Mouse (Mus musculus) 3T3-L1 (cell line): ENCODE measurements at regions not wholly inside any gene's neighbourhood (a gene's known extent, or its start where the extent isn't known, plus 50 kb on each side); places are given as distances from the start of the nearest gene placed in this dataset.
"Not testable (repeated sequence)": the region's sequence is repeated elsewhere in the genome, so short reads cannot be mapped to it uniquely, and the experiment has no call there.

Experiments
- DNase-seq: peaks from one replicate; pipeline ENCODE4 v3.0.0-alpha.2; 2015; ENCODE audit warnings: low read depth, low spot score

- no peak for DNase-seq
These were observed 298.2 kb downstream of the Eipr1 start for GRCm38 (mm10) chr12:29049801-29050200.

GRCm38 (mm10) chr12:29050516-29051251 is 299.1 kb downstream of the Eipr1 start:
- DNase-seq: no peak

- DNase-seq: no peak
These were observed 302.8 kb downstream of the Eipr1 start for GRCm38 (mm10) chr12:29054367-29054766.

GRCm38 (mm10) chr12:29062025-29062637 is 310.5 kb downstream of the Eipr1 start:
- no peak for DNase-seq

- DNase-seq: no peak
These were observed 311.2 kb downstream of the Eipr1 start for GRCm38 (mm10) chr12:29062801-29063200.

- DNase-seq: no peak
These were observed 316.6 kb downstream of the Eipr1 start for GRCm38 (mm10) chr12:29068180-29068579.

- no peak for DNase-seq
These were observed 323.7 kb downstream of the Eipr1 start for GRCm38 (mm10) chr12:29075096-29075852.

GRCm38 (mm10) chr12:29076606-29077005 is 325.0 kb downstream of the Eipr1 start:
- no peak for DNase-seq

- no peak for DNase-seq
These were observed 327.4 kb downstream of the Eipr1 start for GRCm38 (mm10) chr12:29079011-29079410.

- DNase-seq: no peak
These were observed 332.0 kb downstream of the Eipr1 start for GRCm38 (mm10) chr12:29083426-29084221.

GRCm38 (mm10) chr12:29087245-29087644 is 335.6 kb downstream of the Eipr1 start:
- DNase-seq: not testable (repeated sequence)

- no peak for DNase-seq
These were observed 338.0 kb downstream of the Eipr1 start for GRCm38 (mm10) chr12:29089634-29090033.

- no peak for DNase-seq
These were observed 338.8 kb downstream of the Eipr1 start for GRCm38 (mm10) chr12:29090451-29090850.

- DNase-seq: no peak
These were observed 343.9 kb downstream of the Eipr1 start for GRCm38 (mm10) chr12:29095406-29096032.

GRCm38 (mm10) chr12:29096033-29096913 is 344.7 kb downstream of the Eipr1 start:
- no peak for DNase-seq

- DNase-seq: no peak
These were observed 348.5 kb downstream of the Eipr1 start for GRCm38 (mm10) chr12:29100042-29100570.

- no peak for DNase-seq
These were observed 355.5 kb downstream of the Eipr1 start for GRCm38 (mm10) chr12:29106893-29107719.

GRCm38 (mm10) chr12:29107720-29108051 is 356.1 kb downstream of the Eipr1 start:
- no peak for DNase-seq

- DNase-seq: no peak
These were observed 366.7 kb downstream of the Eipr1 start for GRCm38 (mm10) chr12:29118336-29118735.
